Mouse (Mus musculus): ENCODE measurements around the gene Ubap2l. TPM values are rescaled to one million over a fixed set of nuclear protein-coding genes. Genes with fewer than 3 reads are reported as not detected.

Gene Ubap2l
- polyA plus RNA-seq, 1 experiment: 89.7 TPM

DNA sequence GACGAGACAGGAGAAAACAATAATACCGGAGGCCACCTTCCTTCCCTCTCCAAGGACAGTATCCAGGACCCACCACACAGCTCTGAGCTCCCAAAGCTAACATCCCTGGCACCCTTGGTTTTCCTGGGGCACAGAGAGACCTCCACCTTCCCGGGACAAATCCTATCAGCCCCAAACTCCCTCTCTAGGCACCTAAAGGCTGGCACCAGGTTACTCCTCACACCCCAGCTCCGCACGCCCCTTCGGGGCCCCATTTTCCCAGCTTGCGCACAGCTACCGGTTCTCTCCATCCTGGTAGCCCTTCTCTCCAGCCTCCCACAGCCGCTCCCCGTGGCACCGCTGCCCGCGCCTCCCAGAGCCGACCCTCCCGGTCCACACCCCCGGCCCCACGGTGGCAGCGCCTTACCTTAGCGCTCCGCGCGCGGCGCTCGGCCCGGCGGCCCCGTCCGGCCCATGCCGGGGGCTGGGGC, 89.6 kb downstream of the Ubap2l start:
- Histone ChIP-seq H3K27ac (ENCODE audit: control insufficient read depth, insufficient read depth, low read depth, low read length, poor library complexity) (peak overlapping the region; percentile 33), H3K4me3 (replicated peaks; ENCODE audit: control insufficient read depth, low read depth, low read length) (peak overlapping the region; percentile 68), H3K4me1 (ENCODE audit: control insufficient read depth, insufficient read depth, low read length) (peaks cover 1% of the 10 kb centered on the region; the same call in 1 of the 2 replicates)
- no peak for TF ChIP-seq POLR2A (IDR thresholded peaks at IDR 0.05; ENCODE audit: borderline replicate concordance, control insufficient read depth, low read depth, low read length)
- TF ChIP-seq CTCF (IDR thresholded peaks at IDR 0.05; ENCODE audit: control insufficient read depth, insufficient read depth, low read length): no peak
- WGBS: 2% methylated on average over 30 of the region's 30 CpGs

DNA sequence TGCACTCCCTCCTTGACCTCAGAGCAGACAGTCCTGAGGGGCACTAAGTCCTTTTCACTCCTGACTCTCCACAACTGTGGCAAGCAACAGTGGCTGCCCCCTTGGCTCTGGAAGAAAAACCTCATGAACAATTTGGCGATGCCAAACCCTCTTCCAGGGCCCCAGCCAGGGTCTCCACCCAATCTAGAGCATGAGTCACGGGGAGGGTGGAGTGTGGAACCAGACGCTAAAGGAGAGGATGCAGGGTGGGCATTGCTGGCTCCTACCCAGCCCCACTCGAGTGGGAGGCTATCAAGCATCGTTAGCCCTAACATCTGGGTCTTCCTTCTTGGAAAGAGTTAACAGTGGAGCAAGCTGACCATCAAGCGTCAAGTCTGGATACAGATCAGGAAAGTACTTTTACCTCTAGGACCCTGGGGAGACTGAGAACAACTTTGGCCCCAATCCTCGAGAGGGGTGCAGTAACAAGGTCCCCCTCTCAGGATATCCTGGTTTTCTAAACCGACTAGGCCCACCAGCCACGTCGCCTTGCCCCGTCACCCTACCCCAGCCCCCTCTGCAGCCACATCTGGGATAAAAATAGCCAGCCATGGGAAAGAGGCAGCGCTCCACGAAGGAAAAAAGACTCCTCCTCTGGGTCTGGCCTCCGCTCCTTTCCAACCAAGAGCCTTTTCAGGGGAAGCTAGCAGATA, 90.2 kb downstream of the Ubap2l start:
- Histone ChIP-seq H3K4me3 (replicated peaks; ENCODE audit: control insufficient read depth, low read depth, low read length) (peak overlapping the region; percentile 68), H3K4me1 (ENCODE audit: control insufficient read depth, insufficient read depth, low read length) (peaks cover 1% of the 10 kb centered on the region; the same call in 1 of the 2 replicates), H3K27ac (ENCODE audit: control insufficient read depth, insufficient read depth, low read depth, low read length, poor library complexity) (peak overlapping the region; percentile 33)
- TF ChIP-seq POLR2A (IDR thresholded peaks at IDR 0.05; ENCODE audit: borderline replicate concordance, control insufficient read depth, low read depth, low read length) (no peak), CTCF (IDR thresholded peaks at IDR 0.05; ENCODE audit: control insufficient read depth, insufficient read depth, low read length) (no peak)
- 1% methylated on average over 14 of the region's 14 CpGs for WGBS

- 0% methylated on average over 4 of the region's 4 CpGs for WGBS
- H3K4me3 ChIP-seq (replicated peaks; ENCODE audit: control insufficient read depth, low read depth, low read length): peak overlapping the region; percentile 29
- H3K27ac ChIP-seq (ENCODE audit: control insufficient read depth, insufficient read depth, low read depth, low read length, poor library complexity): no peak overlapping the region
- TF ChIP-seq POLR2A (IDR thresholded peaks at IDR 0.05; ENCODE audit: borderline replicate concordance, control insufficient read depth, low read depth, low read length) (no peak), CTCF (IDR thresholded peaks at IDR 0.05; ENCODE audit: control insufficient read depth, insufficient read depth, low read length) (no peak)
- H3K4me1 ChIP-seq (ENCODE audit: control insufficient read depth, insufficient read depth, low read length): peaks cover 1% of the 10 kb centered on the region; the same call in 1 of the 2 replicates
These were observed 91.0 kb downstream of the Ubap2l start for GRCm38 (mm10) chr3:89961436-89961835.

- Histone ChIP-seq H3K27ac (ENCODE audit: control insufficient read depth, insufficient read depth, low read depth, low read length, poor library complexity) (peak overlapping the region; percentile 7; the same call in 1 of the 2 replicates), H3K4me3 (replicated peaks; ENCODE audit: control insufficient read depth, low read depth, low read length) (peak overlapping the region; percentile 34), H3K4me1 (ENCODE audit: control insufficient read depth, insufficient read depth, low read length) (peaks cover 1% of the 10 kb centered on the region; the same call in 1 of the 2 replicates)
- 1% methylated on average over 30 of the region's 30 CpGs for WGBS
- no peak for TF ChIP-seq POLR2A (IDR thresholded peaks at IDR 0.05; ENCODE audit: borderline replicate concordance, control insufficient read depth, low read depth, low read length)
- no peak for TF ChIP-seq CTCF (IDR thresholded peaks at IDR 0.05; ENCODE audit: control insufficient read depth, insufficient read depth, low read length)
These were observed 92.0 kb downstream of the Ubap2l start for GRCm38 (mm10) chr3:89960469-89960868.

DNA sequence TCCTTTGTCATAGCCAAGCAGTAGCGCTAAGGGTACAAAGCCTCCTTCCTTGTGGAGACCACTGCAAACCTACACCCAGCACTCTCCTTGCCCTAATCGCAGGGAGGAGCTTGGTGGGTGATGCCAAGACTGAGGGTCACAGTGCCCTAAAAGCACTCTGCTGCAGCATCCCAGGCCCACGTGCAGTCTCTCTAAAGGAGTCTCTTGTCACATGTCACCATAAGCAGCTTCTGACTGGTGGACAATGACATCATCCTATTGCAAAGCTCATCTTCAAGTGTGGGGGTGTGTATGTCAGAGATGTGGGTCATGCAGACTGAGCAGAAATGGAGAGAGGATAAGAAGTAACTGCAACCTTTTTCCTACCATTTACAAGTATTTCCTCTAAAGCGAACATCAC, 93.0 kb downstream of the Ubap2l start:
- H3K27ac ChIP-seq (ENCODE audit: control insufficient read depth, insufficient read depth, low read depth, low read length, poor library complexity): no peak overlapping the region
- WGBS: 82% methylated on average over 4 of the region's 4 CpGs
- H3K4me3 ChIP-seq (replicated peaks; ENCODE audit: control insufficient read depth, low read depth, low read length): no peak overlapping the region
- H3K4me1 ChIP-seq (ENCODE audit: control insufficient read depth, insufficient read depth, low read length): peaks cover 1% of the 10 kb centered on the region; the same call in 1 of the 2 replicates
- TF ChIP-seq CTCF (IDR thresholded peaks at IDR 0.05; ENCODE audit: control insufficient read depth, insufficient read depth, low read length) (no peak), POLR2A (IDR thresholded peaks at IDR 0.05; ENCODE audit: borderline replicate concordance, control insufficient read depth, low read depth, low read length) (no peak)

DNA sequence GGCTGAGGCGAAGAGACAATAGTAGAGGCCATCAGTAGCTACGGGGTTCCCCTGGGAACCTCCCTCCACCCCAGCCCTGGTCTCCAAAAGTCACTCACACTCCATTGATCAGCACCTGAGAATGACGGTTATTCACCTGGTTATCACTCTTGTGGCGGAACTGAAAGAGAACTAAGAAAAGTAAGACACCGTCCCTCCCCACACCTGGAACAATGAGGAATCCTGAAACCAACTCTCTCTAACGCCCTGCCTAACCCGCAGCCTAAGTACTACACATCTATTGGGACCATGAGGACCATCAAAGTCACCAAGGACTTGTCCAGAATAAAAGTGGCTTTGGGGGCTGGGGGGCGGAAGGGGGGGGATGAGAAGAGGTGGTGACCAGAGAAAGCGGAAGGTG, 94.5 kb downstream of the Ubap2l start:
- TF ChIP-seq CTCF (IDR thresholded peaks at IDR 0.05; ENCODE audit: control insufficient read depth, insufficient read depth, low read length) (no peak), POLR2A (IDR thresholded peaks at IDR 0.05; ENCODE audit: borderline replicate concordance, control insufficient read depth, low read depth, low read length) (no peak)
- WGBS: 87% methylated on average over 9 of the region's 9 CpGs
- H3K4me3 ChIP-seq (replicated peaks; ENCODE audit: control insufficient read depth, low read depth, low read length): no peak overlapping the region
- H3K27ac ChIP-seq (ENCODE audit: control insufficient read depth, insufficient read depth, low read depth, low read length, poor library complexity): no peak overlapping the region
- peaks cover 1% of the 10 kb centered on the region; the same call in 1 of the 2 replicates for H3K4me1 ChIP-seq (ENCODE audit: control insufficient read depth, insufficient read depth, low read length)

DNA sequence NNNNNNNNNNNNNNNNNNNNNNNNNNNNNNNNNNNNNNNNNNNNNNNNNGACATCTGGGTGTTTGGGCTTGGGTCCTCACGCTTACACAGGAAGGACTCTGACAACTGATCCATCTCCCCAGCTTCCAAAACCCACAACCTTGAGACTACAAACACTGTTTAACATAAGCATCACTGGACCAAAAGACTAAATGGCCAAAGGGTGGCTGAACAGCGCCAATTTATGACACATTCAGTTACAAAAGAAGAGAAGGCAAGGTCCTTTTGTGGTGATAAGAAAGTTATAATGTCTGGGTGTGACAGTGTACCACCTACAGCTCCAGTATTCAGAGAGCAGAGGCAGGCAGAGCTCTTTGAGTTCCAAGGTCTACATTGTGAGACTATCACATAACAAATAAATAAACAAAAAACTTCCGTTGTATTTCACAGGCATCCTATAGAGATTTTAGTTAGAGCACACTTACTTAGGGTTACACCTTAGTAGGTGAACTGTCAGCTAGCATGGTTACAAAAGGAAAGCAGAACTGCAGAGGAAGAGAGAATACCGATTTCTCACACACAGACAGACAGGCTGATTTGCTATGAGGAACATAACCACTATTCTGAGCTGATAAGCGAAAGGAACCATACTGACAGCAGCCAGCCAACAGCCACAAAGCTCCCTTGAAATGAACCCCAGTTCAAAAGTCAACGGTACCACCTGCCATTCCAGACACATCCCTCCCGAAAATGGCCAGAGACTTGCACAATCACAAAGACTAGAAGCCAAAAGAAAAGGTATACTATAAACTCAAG, 96.1 kb downstream of the Ubap2l start:
- no peaks in the 10 kb centered on the region; the same call in 1 of the 2 replicates for H3K4me1 ChIP-seq (ENCODE audit: control insufficient read depth, insufficient read depth, low read length)
- no peak overlapping the region for H3K4me3 ChIP-seq (replicated peaks; ENCODE audit: control insufficient read depth, low read depth, low read length)
- H3K27ac ChIP-seq (ENCODE audit: control insufficient read depth, insufficient read depth, low read depth, low read length, poor library complexity): no peak overlapping the region
- TF ChIP-seq CTCF (IDR thresholded peaks at IDR 0.05; ENCODE audit: control insufficient read depth, insufficient read depth, low read length) (no peak), POLR2A (IDR thresholded peaks at IDR 0.05; ENCODE audit: borderline replicate concordance, control insufficient read depth, low read depth, low read length) (no peak)
- 79% methylated on average over 7 of the region's 7 CpGs for WGBS

- 2% methylated on average over 4 of the region's 4 CpGs for WGBS
- H3K4me1 ChIP-seq (ENCODE audit: control insufficient read depth, insufficient read depth, low read length): no peaks in the 10 kb centered on the region
- TF ChIP-seq CTCF (IDR thresholded peaks at IDR 0.05; ENCODE audit: control insufficient read depth, insufficient read depth, low read length) (peak; percentile 94), POLR2A (IDR thresholded peaks at IDR 0.05; ENCODE audit: borderline replicate concordance, control insufficient read depth, low read depth, low read length) (no peak)
These were observed 99.0 kb downstream of the Ubap2l start for GRCm38 (mm10) chr3:89953420-89953819.

More at GRCm38 (mm10) chr3:89953420-89953819, 99.0 kb downstream of the Ubap2l start:
- Histone ChIP-seq H3K4me3 (replicated peaks; ENCODE audit: control insufficient read depth, low read depth, low read length) (no peak overlapping the region), H3K27ac (ENCODE audit: control insufficient read depth, insufficient read depth, low read depth, low read length, poor library complexity) (no peak overlapping the region)

Other genes starting within 250 kb of the Ubap2l start
- gene She, start 221.3 kb downstream of the Ubap2l start, polyA plus RNA-seq (2011; ENCODE audit: insufficient read depth, insufficient read length, low replicate concordance, missing spikeins): 1.2 and 1.7 TPM in 2 replicates
- 6.5 and 11.4 TPM in 2 replicates for gene Il6ra, start 139.4 kb downstream of the Ubap2l start, polyA plus RNA-seq (2011; ENCODE audit: insufficient read depth, insufficient read length, low replicate concordance, missing spikeins)
- 9.0 and 30.6 TPM in 2 replicates for gene Atp8b2, start 89.1 kb downstream of the Ubap2l start, polyA plus RNA-seq (2011; ENCODE audit: insufficient read depth, insufficient read length, low replicate concordance, missing spikeins)
- gene Hax1, start 53.8 kb downstream of the Ubap2l start, polyA plus RNA-seq (2011; ENCODE audit: insufficient read depth, insufficient read length, low replicate concordance, missing spikeins): 34.2 and 70.1 TPM in 2 replicates
- 31.4 and 49.9 TPM in 2 replicates for gene 4933434E20Rik, start 992 bp downstream of the Ubap2l start, polyA plus RNA-seq (2011; ENCODE audit: insufficient read depth, insufficient read length, low replicate concordance, missing spikeins)
- gene Tpm3, start 20.0 kb upstream of the Ubap2l start, polyA plus RNA-seq (2011; ENCODE audit: insufficient read depth, insufficient read length, low replicate concordance, missing spikeins): 645 and 665 TPM in 2 replicates
- gene Nup210l, start 51.5 kb upstream of the Ubap2l start, polyA plus RNA-seq (2011; ENCODE audit: insufficient read depth, insufficient read length, low replicate concordance, missing spikeins): 0.79 and 1.5 TPM in 2 replicates
- gene Rps27, start 161.0 kb upstream of the Ubap2l start, polyA plus RNA-seq (2011; ENCODE audit: insufficient read depth, insufficient read length, low replicate concordance, missing spikeins): 16.3 and 168 TPM in 2 replicates
- gene Rab13, start 161.1 kb upstream of the Ubap2l start, polyA plus RNA-seq (2011; ENCODE audit: insufficient read depth, insufficient read length, low replicate concordance, missing spikeins): 11.5 and 13.0 TPM in 2 replicates
- 38.7 and 72.7 TPM in 2 replicates for gene Jtb, start 179.0 kb upstream of the Ubap2l start, polyA plus RNA-seq (2011; ENCODE audit: insufficient read depth, insufficient read length, low replicate concordance, missing spikeins)
- not detected in 2 replicates for gene Creb3l4, start 190.9 kb upstream of the Ubap2l start, polyA plus RNA-seq (2011; ENCODE audit: insufficient read depth, insufficient read length, low replicate concordance, missing spikeins)
- gene Slc39a1, start 195.5 kb upstream of the Ubap2l start, polyA plus RNA-seq (2011; ENCODE audit: insufficient read depth, insufficient read length, low replicate concordance, missing spikeins): 11.6 and 29.3 TPM in 2 replicates
- 45.5 and 67.3 TPM in 2 replicates for gene Crtc2, start 201.5 kb upstream of the Ubap2l start, polyA plus RNA-seq (2011; ENCODE audit: insufficient read depth, insufficient read length, low replicate concordance, missing spikeins)
- 24.7 and 68.6 TPM in 2 replicates for gene Dennd4b, start 212.6 kb upstream of the Ubap2l start, polyA plus RNA-seq (2011; ENCODE audit: insufficient read depth, insufficient read length, low replicate concordance, missing spikeins)
- 13.9 and 17.5 TPM in 2 replicates for gene Gatad2b, start 240.6 kb upstream of the Ubap2l start, polyA plus RNA-seq (2011; ENCODE audit: insufficient read depth, insufficient read length, low replicate concordance, missing spikeins)